Mouse (Mus musculus): ENCODE results near the gene Dnajc16. TPM values are rescaled to one million over a fixed set of nuclear protein-coding genes. Genes with fewer than 3 reads are reported as not detected.

Dnajc16 gene
- total and polyA plus RNA-seq, 2 experiments from 2014 or later, result 6.1 to 17.5 TPM

GRCm38 (mm10) chr4:141826060-141826459 lies 35.3 kb upstream of the Dnajc16 start, which contains the start of gene Cela2a:
Gene Cela2a, minus strand, starts transcription at chr4:141826160.
- WGBS, result 54% methylated on average over 5 of the region's 5 CpGs
- no peak within 1 kb of the TSS for H3K9ac ChIP-seq (replicated peaks; ENCODE audit: low read length)
- H3K27ac ChIP-seq, result no peak within 1 kb of the TSS
- H3K4me3 ChIP-seq (ENCODE audit: low read length), result no peak within 1 kb of the TSS
- no peaks in the 10 kb centered on the region for H3K4me1 ChIP-seq (ENCODE audit: insufficient read depth, low read length)
- H3K36me3 ChIP-seq (ENCODE audit: insufficient read depth, low read length), result no peaks in the 10 kb centered on the region
- H3K9me3 ChIP-seq (ENCODE audit: low read length), result no peaks in the 10 kb centered on the region
- TF ChIP-seq CTCF (IDR thresholded peaks at IDR 0.05; ENCODE audit: low read depth), result no peak
- ATAC-seq, result no peak
- no peak for DNase-seq (ENCODE audit: low spot score)
- no peaks in the 10 kb centered on the region for H3K27me3 ChIP-seq (ENCODE audit: insufficient read depth, low read length)
- H3K4me2 ChIP-seq (ENCODE audit: low read depth, low read length), result no peak within 1 kb of the TSS

DNA sequence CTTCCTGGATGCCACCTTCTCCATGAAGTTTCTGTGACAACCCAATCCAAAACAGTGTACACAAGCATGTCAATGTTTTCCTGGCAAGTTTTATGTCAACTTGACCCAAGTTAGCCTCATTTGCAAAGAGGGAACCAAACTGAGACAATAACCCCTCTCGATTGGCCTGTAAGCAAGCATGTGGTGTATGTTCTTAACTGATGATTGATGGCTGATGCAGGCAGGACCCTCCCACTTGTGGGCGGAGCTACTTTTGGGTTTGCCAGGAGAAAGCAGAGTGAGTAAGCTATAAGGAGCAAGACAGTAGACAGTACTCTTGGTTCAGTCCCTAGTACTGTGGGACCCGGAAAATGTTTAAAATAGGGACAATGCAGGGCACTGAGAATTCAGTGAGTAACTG lies 32.2 kb upstream of the Dnajc16 start:
- Histone ChIP-seq H3K27ac (no peak overlapping the region), H3K36me3 (ENCODE audit: insufficient read depth, low read length) (no peaks in the 10 kb centered on the region), H3K9ac (replicated peaks; ENCODE audit: low read length) (no peak overlapping the region), H3K4me3 (ENCODE audit: low read length) (no peak overlapping the region), H3K4me2 (ENCODE audit: low read depth, low read length) (no peak overlapping the region), H3K4me1 (ENCODE audit: insufficient read depth, low read length) (no peaks in the 10 kb centered on the region), H3K9me3 (ENCODE audit: low read length) (no peaks in the 10 kb centered on the region), H3K27me3 (ENCODE audit: insufficient read depth, low read length) (no peaks in the 10 kb centered on the region)
- DNase-seq (ENCODE audit: low spot score) (peak; percentile 20), ATAC-seq (no peak)
- WGBS, result 54% methylated on average over 3 of the region's 3 CpGs
- TF ChIP-seq CTCF (IDR thresholded peaks at IDR 0.05; ENCODE audit: low read depth), result no peak

- no peak for ATAC-seq
- 0 out of 2 replicates have a peak, but pooled peaks have one; percentile 16 for TF ChIP-seq CTCF (IDR thresholded peaks at IDR 0.05; ENCODE audit: low read depth)
- H3K4me2 ChIP-seq (ENCODE audit: low read depth, low read length), result no peak overlapping the region
- H3K9me3 ChIP-seq (ENCODE audit: low read length), result no peaks in the 10 kb centered on the region
- H3K27me3 ChIP-seq (ENCODE audit: insufficient read depth, low read length), result no peaks in the 10 kb centered on the region
- H3K27ac ChIP-seq, result no peak overlapping the region
- WGBS, result 81% methylated on average over 10 of the region's 10 CpGs
- no peaks in the 10 kb centered on the region for H3K36me3 ChIP-seq (ENCODE audit: insufficient read depth, low read length)
- no peak overlapping the region for H3K4me3 ChIP-seq (ENCODE audit: low read length)
- H3K9ac ChIP-seq (replicated peaks; ENCODE audit: low read length), result no peak overlapping the region
- DNase-seq (ENCODE audit: low spot score), result no peak
- H3K4me1 ChIP-seq (ENCODE audit: insufficient read depth, low read length), result no peaks in the 10 kb centered on the region
These were observed 31.4 kb upstream of the Dnajc16 start for GRCm38 (mm10) chr4:141822089-141822488.

DNA sequence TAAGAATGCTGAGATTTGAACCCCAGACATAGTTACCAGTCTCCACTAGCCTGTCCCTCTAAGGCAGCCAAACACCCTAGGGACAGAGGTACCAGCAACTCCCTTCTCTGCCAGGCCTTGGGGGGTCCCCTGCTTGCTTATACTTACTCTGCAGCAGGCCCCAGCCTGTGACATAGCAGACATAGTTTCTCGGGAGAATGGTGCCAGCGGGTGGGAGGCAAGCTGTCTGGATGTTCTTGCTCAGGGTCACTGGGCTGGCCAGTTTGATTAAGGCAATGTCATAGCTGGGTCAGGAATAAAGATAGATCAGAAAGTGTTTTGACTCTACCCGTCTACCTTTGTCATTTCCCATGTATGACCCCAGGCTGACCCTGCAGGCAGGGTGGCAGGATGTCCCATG lies 30.4 kb upstream of the Dnajc16 start:
- H3K4me1 ChIP-seq (ENCODE audit: insufficient read depth, low read length), result no peaks in the 10 kb centered on the region
- no peak overlapping the region for H3K4me2 ChIP-seq (ENCODE audit: low read depth, low read length)
- no peak for TF ChIP-seq CTCF (IDR thresholded peaks at IDR 0.05; ENCODE audit: low read depth)
- H3K27ac ChIP-seq, result no peak overlapping the region
- ATAC-seq (no peak), DNase-seq (ENCODE audit: low spot score) (no peak)
- no peak overlapping the region for H3K9ac ChIP-seq (replicated peaks; ENCODE audit: low read length)
- H3K36me3 ChIP-seq (ENCODE audit: insufficient read depth, low read length), result no peaks in the 10 kb centered on the region
- H3K27me3 ChIP-seq (ENCODE audit: insufficient read depth, low read length), result no peaks in the 10 kb centered on the region
- no peak overlapping the region for H3K4me3 ChIP-seq (ENCODE audit: low read length)
- 63% methylated on average over 3 of the region's 3 CpGs for WGBS
- no peaks in the 10 kb centered on the region for H3K9me3 ChIP-seq (ENCODE audit: low read length)

GRCm38 (mm10) chr4:141819316-141819715 lies 28.6 kb upstream of the Dnajc16 start:
- Histone ChIP-seq H3K9ac (replicated peaks; ENCODE audit: low read length) (no peak overlapping the region), H3K36me3 (ENCODE audit: insufficient read depth, low read length) (peaks cover 14% of the 10 kb centered on the region; the same call in 1 of the 2 replicates), H3K4me3 (ENCODE audit: low read length) (no peak overlapping the region), H3K9me3 (ENCODE audit: low read length) (no peaks in the 10 kb centered on the region), H3K27ac (no peak overlapping the region), H3K4me2 (ENCODE audit: low read depth, low read length) (no peak overlapping the region), H3K27me3 (ENCODE audit: insufficient read depth, low read length) (no peaks in the 10 kb centered on the region), H3K4me1 (ENCODE audit: insufficient read depth, low read length) (no peaks in the 10 kb centered on the region)
- ATAC-seq (no peak), DNase-seq (ENCODE audit: low spot score) (no peak)
- 94% methylated on average over 7 of the region's 7 CpGs for WGBS
- no peak for TF ChIP-seq CTCF (IDR thresholded peaks at IDR 0.05; ENCODE audit: low read depth)

DNA sequence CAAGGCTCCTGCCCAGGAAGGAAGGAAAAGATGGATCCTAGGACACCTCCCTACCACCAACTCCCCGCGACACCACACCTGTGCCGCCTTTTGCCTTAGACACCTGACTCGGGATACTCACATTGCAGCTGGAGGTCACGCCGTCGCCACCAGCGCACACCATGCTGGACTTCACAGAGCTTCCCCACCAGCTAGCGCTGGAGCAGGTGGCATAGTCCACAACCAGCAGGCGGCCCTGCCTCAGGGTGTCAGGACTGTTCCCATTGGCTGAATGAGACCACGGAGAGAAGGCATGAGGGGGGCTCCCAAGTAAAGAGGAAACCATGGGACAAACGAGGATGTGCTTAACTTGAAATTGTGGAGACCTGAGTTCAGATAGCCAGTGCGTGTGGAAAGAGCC lies 28.1 kb upstream of the Dnajc16 start:
- Histone ChIP-seq H3K27ac (no peak overlapping the region), H3K9ac (replicated peaks; ENCODE audit: low read length) (no peak overlapping the region), H3K4me2 (ENCODE audit: low read depth, low read length) (no peak overlapping the region), H3K36me3 (ENCODE audit: insufficient read depth, low read length) (peaks cover 18% of the 10 kb centered on the region; the same call in 1 of the 2 replicates), H3K27me3 (ENCODE audit: insufficient read depth, low read length) (no peaks in the 10 kb centered on the region), H3K4me3 (ENCODE audit: low read length) (no peak overlapping the region), H3K4me1 (ENCODE audit: insufficient read depth, low read length) (no peaks in the 10 kb centered on the region), H3K9me3 (ENCODE audit: low read length) (no peaks in the 10 kb centered on the region)
- TF ChIP-seq CTCF (IDR thresholded peaks at IDR 0.05; ENCODE audit: low read depth), result no peak
- no peak for ATAC-seq
- 89% methylated on average over 13 of the region's 13 CpGs for WGBS
- DNase-seq (ENCODE audit: low spot score), result no peak

- Histone ChIP-seq H3K9me3 (ENCODE audit: low read length) (no peaks in the 10 kb centered on the region), H3K4me1 (ENCODE audit: insufficient read depth, low read length) (no peaks in the 10 kb centered on the region), H3K36me3 (ENCODE audit: insufficient read depth, low read length) (peaks cover 28% of the 10 kb centered on the region), H3K27me3 (ENCODE audit: insufficient read depth, low read length) (no peaks in the 10 kb centered on the region), H3K4me3 (ENCODE audit: low read length) (no peak overlapping the region), H3K27ac (no peak overlapping the region), H3K9ac (replicated peaks; ENCODE audit: low read length) (no peak overlapping the region), H3K4me2 (ENCODE audit: low read depth, low read length) (no peak overlapping the region)
- DNase-seq (ENCODE audit: low spot score), result no peak
- 63% methylated on average over 10 of the region's 10 CpGs for WGBS
- no peak for ATAC-seq
- no peak for TF ChIP-seq CTCF (IDR thresholded peaks at IDR 0.05; ENCODE audit: low read depth)
These were observed 27.0 kb upstream of the Dnajc16 start for GRCm38 (mm10) chr4:141817706-141818105.
